Mouse (Mus musculus) heart, embryonic 12.5 days (tissue): ENCODE data around the gene Amh. TPM values are rescaled to one million over a fixed set of nuclear protein-coding genes. Genes with fewer than 3 reads are reported as not detected.

ENCODE experiments used
- ATAC-seq: fragments of 200-750 bp; cut with Nextera tagmentation; 2 replicates; pipeline ENCODE4 v1.8.0; 2017; ENCODE audit warnings: moderate TSS enrichment, moderate library complexity; ENCODE audit not compliant: insufficient number of reproducible peaks, low FRiP score
- H3K27ac ChIP-seq: fragments of 300-500 bp; sonication (generic); 2 replicates; pipeline ENCODE4 v1.5.1; 2016; ENCODE audit warnings: mild to moderate bottlenecking, moderate library complexity; ENCODE audit not compliant: poor library complexity, severe bottlenecking
- H3K27me3 ChIP-seq: fragments of 300-500 bp; sonication (generic); replicated peaks from 2 replicates; pipeline ENCODE4 v1.6.1; 2016; ENCODE audit warnings: mild to moderate bottlenecking, moderate library complexity
- H3K36me3 ChIP-seq: fragments of 300-500 bp; sonication (generic); 2 replicates; pipeline ENCODE4 v1.6.1; 2016; ENCODE audit warnings: mild to moderate bottlenecking, moderate library complexity
- H3K4me1 ChIP-seq: fragments of 300-500 bp; sonication (generic); replicated peaks from 2 replicates; pipeline ENCODE4 v1.6.1; 2016; ENCODE audit warnings: mild to moderate bottlenecking
- H3K4me2 ChIP-seq: fragments of 300-500 bp; sonication (generic); 2 replicates; pipeline ENCODE4 v1.6.1; 2016; ENCODE audit warnings: mild to moderate bottlenecking, moderate library complexity
- H3K4me3 ChIP-seq: fragments of 300-500 bp; sonication (generic); 2 replicates; pipeline ENCODE4 v1.5.1; 2016; ENCODE audit warnings: mild to moderate bottlenecking
- H3K9ac ChIP-seq: fragments of 300-500 bp; sonication (generic); 2 replicates; pipeline ENCODE4 v1.6.1; 2016; ENCODE audit warnings: mild to moderate bottlenecking, moderate library complexity
- H3K9me3 ChIP-seq: fragments of 300-500 bp; sonication (generic); replicated peaks from 2 replicates; pipeline ENCODE4 v1.6.1; 2016; ENCODE audit warnings: mild to moderate bottlenecking, moderate library complexity
- WGBS: fragments of 180-500 bp; shearing (Covaris S2); methylation state at CpG from one replicate; pipeline ENCODE4 v1.1.7; 2016; 5-methylcytosine and 5-hydroxymethylcytosine counted together
- polyA plus RNA-seq: library from polyadenylated mRNA; unstranded; fragments of >200 nt; fragmentation: Nextera tagmentation; extraction: Ambion mirVana; gene quantifications from 2 replicates; pipeline ENCODE4 v1.2.1, GENCODE M21; 2016

Amh gene
- polyA plus RNA-seq, 1 experiment from 2014 or later: 0.23 TPM

DNA sequence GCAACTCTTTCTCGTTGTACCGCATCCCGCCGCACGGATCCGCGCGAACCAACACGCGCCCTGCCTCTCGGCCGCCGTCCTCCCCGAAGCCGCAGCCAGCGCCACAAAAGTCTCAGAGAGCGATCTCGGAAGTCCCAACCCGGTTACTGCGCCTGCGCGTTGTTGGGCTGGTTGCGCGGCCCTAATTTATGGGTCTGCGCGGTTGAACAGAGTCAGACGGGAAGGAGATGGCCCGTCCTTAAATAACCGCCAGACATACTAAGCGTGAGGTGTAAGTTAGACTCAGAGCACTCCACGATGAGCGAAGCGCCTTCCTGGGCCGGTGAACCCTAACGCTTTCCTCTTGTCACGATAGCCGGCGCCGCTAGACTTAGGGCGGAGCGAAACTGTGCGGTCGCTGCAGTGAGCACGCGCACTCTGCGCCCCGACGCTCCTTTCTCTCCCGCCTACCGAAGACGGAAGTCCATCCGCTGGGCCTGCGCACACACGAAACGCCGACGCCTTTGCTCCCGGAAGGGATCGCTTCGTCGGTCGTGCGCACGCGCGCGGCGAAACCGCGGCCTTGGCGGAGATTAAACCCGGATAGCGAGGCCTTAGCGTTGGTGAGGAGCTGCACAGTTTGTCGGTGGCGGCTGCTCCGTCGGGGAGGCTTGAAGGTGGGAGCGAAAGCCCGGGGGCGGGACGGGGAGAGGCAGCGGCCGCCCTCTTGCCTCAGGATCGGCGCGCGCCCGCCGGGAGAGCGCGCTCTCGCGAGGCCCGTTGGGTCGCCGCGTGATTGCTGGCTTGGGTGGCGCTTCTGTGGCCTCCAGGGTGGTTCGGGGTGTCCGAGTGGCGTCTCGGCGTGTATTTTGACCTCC is 6.7 kb upstream of the Amh start, which contains the start of the genes Sf3a2 and Plekhj1:
TSS of gene Sf3a2 (plus strand) at position 49 of the 857 bp plus-strand sequence.
TSS of gene Plekhj1 (minus strand) at position 477 of the 857 bp plus-strand sequence.
- Histone ChIP-seq H3K36me3 (peaks cover 66% of the 10 kb centered on the region), H3K4me3 (peak within 1 kb of the TSS; percentile 87), H3K27me3 (no peaks in the 10 kb centered on the region), H3K27ac (peak within 1 kb of the TSS; percentile 94), H3K4me1 (peaks cover 27% of the 10 kb centered on the region), H3K9me3 (no peaks in the 10 kb centered on the region), H3K9ac (peak within 1 kb of the TSS; percentile 96), H3K4me2 (peak within 1 kb of the TSS; percentile 93)
- under 1% methylated on average over 101 of the region's 104 CpGs for WGBS
- ATAC-seq: peak; percentile 90

DNA sequence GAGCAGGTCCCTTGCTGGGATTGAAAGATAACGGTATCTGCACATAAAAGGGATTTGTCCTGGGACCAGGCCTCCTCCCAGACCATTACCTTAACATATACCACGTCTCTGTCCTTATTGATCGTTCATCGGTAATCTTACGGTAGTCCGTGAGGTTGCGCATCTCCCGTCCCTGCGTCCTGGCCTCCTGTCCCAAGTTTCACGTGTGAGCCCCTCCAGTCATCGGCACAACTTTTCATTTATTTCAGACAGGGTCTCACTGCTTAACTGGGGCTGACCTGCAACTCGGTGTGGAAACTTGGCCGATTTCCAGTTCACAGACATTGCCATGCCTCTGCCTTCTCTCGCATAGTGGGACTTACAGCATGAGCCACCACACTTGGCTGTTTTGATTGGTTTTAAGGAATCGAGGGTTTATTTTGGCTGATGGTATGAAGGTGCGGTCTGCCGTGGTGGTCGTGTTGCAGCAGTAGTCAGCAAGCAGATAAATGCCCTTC is 5.9 kb upstream of the Amh start:
- Histone ChIP-seq H3K27me3 (no peaks in the 10 kb centered on the region), H3K36me3 (peaks cover 66% of the 10 kb centered on the region), H3K4me2 (peak overlapping the region; percentile 93), H3K4me1 (peaks cover 27% of the 10 kb centered on the region), H3K9me3 (no peaks in the 10 kb centered on the region), H3K4me3 (peak overlapping the region; percentile 87), H3K9ac (peak overlapping the region; percentile 96), H3K27ac (peak overlapping the region; percentile 94)
- ATAC-seq: no peak
- WGBS: 2% methylated on average over 18 of the region's 18 CpGs

DNA sequence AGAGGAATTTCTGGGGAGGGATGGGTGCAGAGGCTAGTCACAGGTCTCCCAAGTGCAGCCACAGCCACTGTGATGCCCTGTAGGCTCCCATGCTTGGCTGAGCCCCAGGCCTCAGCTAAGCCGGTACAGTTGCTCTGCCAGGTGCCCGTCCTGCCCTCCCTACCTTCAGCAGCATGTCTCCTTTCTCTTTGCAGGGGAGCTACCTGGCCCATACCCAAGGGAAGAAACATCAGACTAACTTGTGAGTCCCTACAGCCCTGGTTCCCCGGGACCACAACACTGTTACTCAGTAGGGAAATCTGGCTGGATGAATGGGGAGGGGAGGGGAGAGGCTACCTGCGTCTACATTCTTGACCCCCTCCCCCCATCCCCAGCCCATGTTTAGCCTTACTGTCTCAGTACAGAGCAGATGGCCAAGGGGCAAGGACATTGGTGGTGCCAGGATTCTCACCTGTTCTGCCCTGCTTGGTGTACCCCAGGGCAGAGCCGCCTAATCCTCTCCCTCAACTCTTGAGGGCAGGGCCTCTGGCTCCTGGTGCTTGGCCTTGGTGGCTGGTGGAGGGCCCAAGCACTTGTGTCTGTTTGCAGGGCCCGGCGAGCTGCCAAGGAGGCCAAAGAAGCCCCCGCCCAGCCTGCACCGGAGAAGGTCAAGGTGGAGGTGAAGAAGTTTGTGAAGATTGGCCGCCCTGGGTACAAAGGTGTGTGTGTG is 2.7 kb upstream of the Amh start:
- H3K27me3 ChIP-seq: peaks cover 5% of the 10 kb centered on the region
- no peak overlapping the region for H3K27ac ChIP-seq
- H3K4me2 ChIP-seq: no peak overlapping the region
- H3K4me1 ChIP-seq: peaks cover 41% of the 10 kb centered on the region
- no peak overlapping the region for H3K9ac ChIP-seq
- ATAC-seq: no peak
- no peak overlapping the region for H3K4me3 ChIP-seq
- 91% methylated on average over 10 of the region's 10 CpGs for WGBS
- no peaks in the 10 kb centered on the region for H3K9me3 ChIP-seq
- H3K36me3 ChIP-seq: peaks cover 55% of the 10 kb centered on the region

DNA sequence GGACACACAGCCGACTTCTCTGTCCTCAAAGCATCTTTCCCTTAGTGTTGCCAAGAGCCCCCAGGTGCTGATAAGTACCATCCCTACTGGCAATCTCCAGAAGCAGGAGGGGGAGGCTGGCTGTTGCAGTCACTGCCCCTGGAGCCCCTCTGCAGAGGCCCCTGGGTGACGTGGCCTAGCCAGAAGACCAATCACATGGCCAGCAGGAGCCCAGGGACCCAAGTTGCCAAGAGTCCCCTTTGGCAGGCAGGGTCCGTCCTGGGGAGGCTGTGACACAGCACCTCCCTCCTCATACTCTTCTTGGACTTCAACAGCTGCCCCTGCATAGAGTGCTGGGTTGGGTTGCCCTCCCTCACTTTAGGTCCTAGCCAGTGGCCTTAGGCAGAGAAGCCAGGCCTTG is 2.0 kb upstream of the Amh start:
- no peak for ATAC-seq
- Histone ChIP-seq H3K27me3 (peaks cover 5% of the 10 kb centered on the region), H3K9me3 (no peaks in the 10 kb centered on the region), H3K27ac (no peak overlapping the region), H3K9ac (no peak overlapping the region), H3K4me2 (no peak overlapping the region), H3K4me3 (no peak overlapping the region), H3K4me1 (peaks cover 47% of the 10 kb centered on the region), H3K36me3 (peaks cover 55% of the 10 kb centered on the region)
- 72% methylated on average over 3 of the region's 3 CpGs for WGBS

DNA sequence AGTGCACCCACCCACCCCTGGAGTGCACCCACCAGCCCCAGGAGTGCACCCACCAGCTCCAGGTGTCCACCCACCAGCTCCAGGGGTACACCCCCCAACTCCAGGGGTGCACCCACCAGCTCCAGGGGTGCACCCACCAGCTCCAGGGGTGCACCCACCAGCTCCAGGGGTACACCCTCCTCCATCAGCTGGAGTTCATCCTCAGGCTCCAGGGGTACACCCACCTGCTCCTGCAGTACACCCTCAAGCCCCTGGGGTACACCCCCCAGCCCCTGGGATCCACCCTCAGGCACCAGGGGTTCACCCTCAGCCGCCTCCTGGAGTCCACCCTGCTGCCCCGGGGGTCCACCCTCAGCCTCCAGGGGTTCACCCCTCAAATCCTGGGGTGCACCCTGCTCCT is 703 bp upstream of the Amh start:
- 95% methylated on average over 2 of the region's 2 CpGs for WGBS
- Histone ChIP-seq H3K27ac (no peak overlapping the region), H3K4me1 (peaks cover 59% of the 10 kb centered on the region), H3K4me2 (no peak overlapping the region), H3K27me3 (peaks cover 12% of the 10 kb centered on the region), H3K9ac (peak overlapping the region; percentile 11), H3K9me3 (no peaks in the 10 kb centered on the region), H3K4me3 (no peak overlapping the region), H3K36me3 (peaks cover 55% of the 10 kb centered on the region)
- no peak for ATAC-seq

DNA sequence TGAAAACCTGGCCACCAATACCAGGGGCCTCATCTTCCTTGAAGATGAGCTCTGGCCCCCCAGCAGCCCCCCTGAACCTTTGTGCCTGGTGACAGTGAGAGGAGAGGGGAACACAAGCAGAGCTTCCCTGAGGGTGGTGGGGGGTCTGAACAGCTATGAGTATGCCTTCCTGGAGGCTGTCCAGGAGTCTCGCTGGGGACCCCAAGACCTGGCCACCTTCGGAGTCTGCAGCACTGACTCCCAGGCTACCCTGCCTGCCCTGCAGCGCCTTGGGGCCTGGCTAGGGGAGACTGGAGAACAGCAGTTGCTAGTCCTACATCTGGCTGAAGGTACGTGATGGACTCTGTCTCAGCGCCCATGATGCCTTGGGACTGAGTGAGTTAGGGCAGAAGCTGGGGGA is 279 bp downstream of the Amh start:
- Histone ChIP-seq H3K4me3 (no peak overlapping the region), H3K9me3 (no peaks in the 10 kb centered on the region), H3K27ac (no peak overlapping the region), H3K4me2 (no peak overlapping the region), H3K36me3 (peaks cover 51% of the 10 kb centered on the region), H3K9ac (peak overlapping the region; percentile 11; the same call in 1 of the 2 replicates), H3K27me3 (peaks cover 16% of the 10 kb centered on the region), H3K4me1 (peaks cover 57% of the 10 kb centered on the region)
- no peak for ATAC-seq
- WGBS: 82% methylated on average over 5 of the region's 5 CpGs

DNA sequence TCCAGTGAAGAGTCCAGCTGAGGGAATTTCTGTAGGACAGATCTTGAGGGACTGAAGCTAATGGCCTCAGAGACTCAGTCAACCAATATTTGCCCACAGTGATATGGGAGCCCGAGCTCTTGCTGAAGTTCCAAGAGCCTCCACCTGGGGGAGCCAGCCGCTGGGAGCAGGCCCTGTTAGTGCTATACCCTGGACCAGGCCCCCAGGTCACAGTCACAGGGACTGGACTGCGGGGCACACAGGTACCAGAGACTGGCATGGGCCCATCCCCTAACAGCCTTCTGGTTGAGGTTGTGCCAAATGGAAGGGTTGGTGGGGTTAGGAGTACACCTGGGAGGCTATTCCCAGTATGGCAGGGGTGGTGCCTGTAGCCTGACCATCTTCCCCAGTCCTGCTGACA is 882 bp downstream of the Amh start:
- WGBS: 18% methylated on average over 3 of the region's 3 CpGs
- no peak for ATAC-seq
- peaks cover 17% of the 10 kb centered on the region for H3K27me3 ChIP-seq
- H3K4me1 ChIP-seq: peaks cover 60% of the 10 kb centered on the region
- H3K4me2 ChIP-seq: 0 out of 2 replicates have a peak overlapping the region, but pooled peaks have one; percentile 80
- H3K27ac ChIP-seq: no peak overlapping the region
- H3K9ac ChIP-seq: peak overlapping the region; percentile 78; the same call in 1 of the 2 replicates
- H3K4me3 ChIP-seq: no peak overlapping the region
- H3K9me3 ChIP-seq: no peaks in the 10 kb centered on the region
- peaks cover 45% of the 10 kb centered on the region for H3K36me3 ChIP-seq

DNA sequence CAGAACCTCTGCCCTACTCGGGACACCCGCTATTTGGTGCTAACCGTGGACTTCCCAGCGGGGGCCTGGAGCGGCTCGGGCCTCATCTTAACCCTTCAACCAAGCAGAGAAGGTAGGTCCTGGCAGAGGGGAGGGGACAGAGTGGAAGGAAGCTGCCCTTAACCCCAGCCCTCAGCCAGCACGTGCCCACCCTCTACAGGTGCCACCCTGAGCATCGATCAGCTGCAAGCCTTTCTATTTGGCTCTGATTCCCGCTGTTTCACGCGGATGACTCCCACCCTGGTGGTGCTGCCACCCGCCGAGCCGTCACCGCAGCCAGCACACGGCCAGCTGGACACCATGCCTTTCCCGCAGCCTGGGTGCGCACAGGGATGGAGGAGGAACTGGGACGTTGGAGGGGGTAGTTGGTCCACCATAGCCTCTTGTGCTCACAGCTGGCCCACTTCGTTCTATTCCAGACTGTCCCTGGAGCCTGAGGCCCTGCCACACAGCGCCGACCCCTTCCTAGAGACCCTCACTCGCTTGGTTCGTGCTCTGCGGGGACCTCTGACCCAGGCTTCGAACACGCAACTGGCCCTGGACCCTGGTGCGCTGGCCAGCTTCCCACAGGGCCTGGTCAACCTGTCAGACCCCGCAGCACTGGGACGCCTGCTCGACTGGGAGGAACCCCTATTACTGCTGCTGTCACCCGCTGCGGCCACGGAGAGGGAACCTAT is 1.5 kb downstream of the Amh start:
- H3K9me3 ChIP-seq: no peaks in the 10 kb centered on the region
- H3K4me1 ChIP-seq: peaks cover 60% of the 10 kb centered on the region
- H3K9ac ChIP-seq: peak overlapping the region; percentile 78
- peak overlapping the region; percentile 51 for H3K4me3 ChIP-seq
- H3K27ac ChIP-seq: peak overlapping the region; percentile 66
- H3K4me2 ChIP-seq: peak overlapping the region; percentile 80
- peaks cover 17% of the 10 kb centered on the region for H3K27me3 ChIP-seq
- H3K36me3 ChIP-seq: peaks cover 39% of the 10 kb centered on the region
- no peak for ATAC-seq
- WGBS: 42% methylated on average over 34 of the region's 34 CpGs

DNA sequence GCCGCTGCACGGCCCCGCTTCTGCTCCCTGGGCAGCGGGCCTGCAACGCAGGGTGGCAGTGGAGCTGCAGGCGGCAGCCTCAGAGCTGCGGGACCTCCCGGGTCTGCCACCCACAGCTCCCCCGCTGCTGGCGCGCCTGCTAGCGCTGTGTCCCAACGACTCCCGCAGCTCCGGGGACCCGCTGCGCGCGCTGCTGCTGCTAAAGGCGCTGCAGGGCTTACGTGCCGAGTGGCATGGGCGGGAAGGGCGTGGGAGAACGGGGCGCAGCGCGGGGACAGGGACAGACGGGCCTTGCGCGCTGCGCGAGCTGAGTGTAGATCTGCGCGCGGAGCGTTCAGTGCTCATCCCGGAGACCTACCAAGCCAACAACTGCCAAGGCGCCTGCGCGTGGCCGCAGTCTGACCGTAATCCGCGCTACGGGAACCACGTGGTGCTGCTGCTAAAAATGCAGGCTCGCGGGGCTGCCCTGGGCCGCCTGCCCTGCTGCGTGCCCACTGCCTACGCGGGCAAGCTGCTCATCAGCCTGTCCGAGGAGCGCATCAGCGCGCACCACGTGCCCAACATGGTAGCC is 2.1 kb downstream of the Amh start:
- Histone ChIP-seq H3K27ac (peak overlapping the region; percentile 66), H3K9me3 (no peaks in the 10 kb centered on the region), H3K4me3 (peak overlapping the region; percentile 51), H3K4me1 (peaks cover 61% of the 10 kb centered on the region), H3K9ac (peak overlapping the region; percentile 78), H3K27me3 (peaks cover 20% of the 10 kb centered on the region), H3K36me3 (peaks cover 32% of the 10 kb centered on the region), H3K4me2 (peak overlapping the region; percentile 80)
- WGBS: 1% methylated on average over 58 of the region's 58 CpGs
- peak; percentile 56 for ATAC-seq

DNA sequence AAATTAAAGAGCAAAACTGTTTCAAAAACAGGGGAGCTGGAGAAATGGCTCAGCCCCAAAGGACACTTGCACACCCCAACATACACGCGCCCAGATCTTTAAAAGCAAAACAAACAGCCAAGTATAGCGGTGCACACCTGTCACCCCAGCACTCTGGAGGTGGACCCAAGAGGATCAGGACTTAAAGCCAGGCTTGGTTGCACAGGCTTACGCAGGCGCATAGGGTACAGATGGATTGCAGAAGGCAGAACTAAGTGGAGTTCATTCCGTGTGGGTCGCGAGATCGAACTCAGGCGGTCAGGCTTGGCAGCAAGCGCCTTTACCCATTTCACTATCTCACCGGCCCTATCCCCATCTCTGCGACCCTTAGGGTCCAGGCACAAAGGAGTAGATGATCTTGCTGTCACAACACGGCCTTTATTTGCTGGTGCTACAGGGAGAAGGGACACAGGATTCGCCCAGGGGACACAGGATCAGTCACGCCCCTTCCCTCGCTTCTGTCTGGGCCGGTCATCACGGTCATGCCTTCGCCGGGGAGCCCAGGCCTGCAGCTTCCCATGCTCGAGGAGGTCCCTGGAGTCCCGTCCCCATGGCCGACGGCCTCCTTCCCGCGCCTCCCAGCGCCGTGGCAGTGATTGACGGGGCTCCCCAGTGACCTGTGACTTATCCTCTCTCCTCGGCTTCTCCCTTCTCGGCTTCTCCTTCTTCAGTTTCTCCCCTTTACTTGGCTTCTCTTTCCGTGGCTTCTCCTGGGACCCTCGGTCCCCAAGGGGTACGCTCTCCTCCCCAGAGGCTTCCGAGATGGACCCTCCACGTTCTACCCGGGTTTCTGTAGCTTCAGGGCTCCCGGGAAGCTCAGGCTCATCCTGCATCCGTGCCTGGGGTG is 3.3 kb downstream of the Amh start:
- Histone ChIP-seq H3K4me2 (peak overlapping the region; percentile 80), H3K36me3 (peaks cover 20% of the 10 kb centered on the region), H3K9ac (peak overlapping the region; percentile 78), H3K4me3 (peak overlapping the region; percentile 51), H3K4me1 (peaks cover 69% of the 10 kb centered on the region), H3K9me3 (no peaks in the 10 kb centered on the region), H3K27me3 (peaks cover 28% of the 10 kb centered on the region), H3K27ac (peak overlapping the region; percentile 66)
- no peak for ATAC-seq
- WGBS: 16% methylated on average over 40 of the region's 40 CpGs
